Mouse (Mus musculus) embryo, embryonic 10.5 days (tissue): ENCODE results near the gene Dpyd.

Source experiments
- DNase-seq: peaks from one replicate; pipeline ENCODE4 v3.0.0-alpha.2; 2015; ENCODE audit warnings: low spot score

The Dpyd gene

GRCm38 (mm10) chr3:119361555-119362385 is 799.8 kb downstream of the Dpyd start:
- peak; percentile 30 for DNase-seq

GRCm38 (mm10) chr3:119362392-119362791 is 800.5 kb downstream of the Dpyd start:
- DNase-seq, result no peak

- DNase-seq, result no peak
These were observed 807.0 kb downstream of the Dpyd start for GRCm38 (mm10) chr3:119368931-119369330.

- no peak for DNase-seq
These were observed 819.2 kb downstream of the Dpyd start for GRCm38 (mm10) chr3:119381119-119381518.

GRCm38 (mm10) chr3:119382395-119382794 is 820.5 kb downstream of the Dpyd start:
- no peak for DNase-seq

GRCm38 (mm10) chr3:119387332-119388105 is 825.6 kb downstream of the Dpyd start:
- DNase-seq, result peak; percentile 53

GRCm38 (mm10) chr3:119397205-119397604 is 835.3 kb downstream of the Dpyd start:
- DNase-seq, result no peak

GRCm38 (mm10) chr3:119402836-119403728 is 841.2 kb downstream of the Dpyd start:
- no peak for DNase-seq

GRCm38 (mm10) chr3:119419087-119419709 is 857.3 kb downstream of the Dpyd start:
- no peak for DNase-seq

GRCm38 (mm10) chr3:119419745-119420144 is 857.8 kb downstream of the Dpyd start:
- no peak for DNase-seq

- DNase-seq, result no peak
These were observed 869.4 kb downstream of the Dpyd start for GRCm38 (mm10) chr3:119431339-119431738.

- DNase-seq, result no peak
These were observed 869.8 kb downstream of the Dpyd start for GRCm38 (mm10) chr3:119431757-119432156.

- DNase-seq, result no peak
These were observed 885.6 kb downstream of the Dpyd start for GRCm38 (mm10) chr3:119447559-119447958.

- no peak for DNase-seq
These were observed 902.1 kb downstream of the Dpyd start for GRCm38 (mm10) chr3:119464073-119464472.

GRCm38 (mm10) chr3:119464479-119464878 is 902.5 kb downstream of the Dpyd start:
- DNase-seq, result peak; percentile 61

GRCm38 (mm10) chr3:119467723-119468122 is 905.8 kb downstream of the Dpyd start:
- peak; percentile 18 for DNase-seq
